Mouse (Mus musculus): ENCODE data around the gene Uxt. TPM values are rescaled to one million over a fixed set of nuclear protein-coding genes. Genes with fewer than 3 reads are reported as not detected.

The Uxt gene
- polyA plus RNA-seq, 1 experiment from 2014 or later = 37.3 TPM

Other genes with a start within 250 kb of the Uxt start
- 292 and 335 TPM in 2 replicates for gene Araf, start 164.2 kb downstream of the Uxt start, polyA plus RNA-seq (2014; fragmentation: Nextera tagmentation; extraction: Ambion mirVana)
- gene Timp1, start 91.9 kb downstream of the Uxt start, polyA plus RNA-seq (2014; fragmentation: Nextera tagmentation; extraction: Ambion mirVana) = 1.9 and 3.5 TPM in 2 replicates
- gene Syn1, start 41.0 kb downstream of the Uxt start, polyA plus RNA-seq (2014; fragmentation: Nextera tagmentation; extraction: Ambion mirVana) = 55.7 and 66.9 TPM in 2 replicates
- 6.0 and 6.4 TPM in 2 replicates for gene Cfp, start 30.5 kb downstream of the Uxt start, polyA plus RNA-seq (2014; fragmentation: Nextera tagmentation; extraction: Ambion mirVana)
- gene Elk1, start 11.4 kb downstream of the Uxt start, polyA plus RNA-seq (2014; fragmentation: Nextera tagmentation; extraction: Ambion mirVana) = 12.9 and 16.9 TPM in 2 replicates
- 7.3 and 9.9 TPM in 2 replicates for gene Zfp182, start 100.3 kb upstream of the Uxt start, polyA plus RNA-seq (2014; fragmentation: Nextera tagmentation; extraction: Ambion mirVana)
- not detected in 2 replicates for gene Spaca5, start 106.4 kb upstream of the Uxt start, polyA plus RNA-seq (2014; fragmentation: Nextera tagmentation; extraction: Ambion mirVana)
- 4.6 and 6.0 TPM in 2 replicates for gene Zfp300, start 127.5 kb upstream of the Uxt start, polyA plus RNA-seq (2014; fragmentation: Nextera tagmentation; extraction: Ambion mirVana)
- not detected in 2 replicates for gene Ssxa1, start 153.8 kb upstream of the Uxt start, polyA plus RNA-seq (2014; fragmentation: Nextera tagmentation; extraction: Ambion mirVana)
- not detected in 2 replicates for gene Gm21876, start 213.6 kb upstream of the Uxt start, polyA plus RNA-seq (2014; fragmentation: Nextera tagmentation; extraction: Ambion mirVana)

Data from midbrain, embryonic 14.5 days (tissue).